Mouse (Mus musculus) liver (tissue): ENCODE data around the gene Homez.

Source experiments
- DNase-seq: peaks from one replicate; pipeline ENCODE4 v3.0.0-alpha.2; 2020; ENCODE audit warnings: mixed read lengths

The Homez gene

DNA sequence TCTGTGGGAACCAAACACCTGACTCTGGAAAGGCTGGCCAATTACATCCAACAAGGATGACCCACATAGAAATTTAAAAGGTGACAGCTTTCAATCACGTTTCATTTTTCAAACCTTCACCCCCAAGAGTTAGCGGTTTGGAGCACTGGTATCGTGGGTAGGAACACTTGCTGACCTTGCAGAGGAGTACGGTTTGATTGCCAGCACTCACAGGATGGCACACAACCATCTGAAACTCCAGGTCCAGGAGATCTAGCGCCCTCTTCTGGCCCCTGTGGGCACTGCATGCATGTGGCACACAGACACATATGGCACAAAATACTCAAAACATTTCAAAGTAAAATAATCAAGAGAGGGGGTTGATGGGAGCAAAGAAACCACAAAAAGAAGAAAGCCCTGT is 3.8 kb downstream of the Homez start:
- DNase-seq = peak; percentile 52

DNA sequence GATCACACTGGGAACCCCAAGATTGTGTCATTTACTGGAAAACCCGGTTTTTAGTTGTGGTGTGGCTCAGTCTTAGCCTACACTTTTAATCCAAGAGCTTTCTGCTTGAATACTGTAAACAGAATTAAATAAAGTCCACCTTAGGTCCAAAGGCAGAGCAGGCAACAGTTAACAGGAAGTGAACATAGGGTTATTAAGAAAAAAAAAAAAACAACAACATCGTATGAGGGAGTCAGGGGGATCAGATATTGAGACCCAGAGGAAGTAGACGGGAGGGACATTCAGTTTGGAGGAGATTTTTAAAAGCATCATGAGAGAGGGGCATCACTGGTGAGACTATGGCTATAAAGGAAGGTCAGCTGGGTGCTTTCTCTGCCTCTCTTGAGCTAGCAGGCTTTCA is 4.5 kb downstream of the Homez start:
- DNase-seq = no peak

DNA sequence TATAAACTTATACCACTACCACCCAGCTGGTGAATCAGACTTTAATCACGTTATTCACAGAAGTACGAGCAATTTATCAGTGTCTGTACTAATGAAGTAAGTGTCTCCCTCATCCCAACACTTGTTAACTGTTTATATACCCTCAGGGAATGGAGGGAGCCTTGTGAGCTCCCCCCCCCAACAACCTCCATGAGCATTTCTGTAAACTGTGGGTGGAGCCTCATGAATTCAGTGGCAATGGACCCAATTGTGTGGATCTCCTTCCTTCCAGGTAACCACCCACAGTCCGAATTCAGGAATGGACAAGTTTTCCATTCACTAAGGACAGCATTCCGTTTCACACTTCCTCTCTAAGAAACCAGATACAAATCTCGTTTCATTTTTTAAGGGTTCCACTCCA is 5.1 kb downstream of the Homez start:
- no peak for DNase-seq

DNA sequence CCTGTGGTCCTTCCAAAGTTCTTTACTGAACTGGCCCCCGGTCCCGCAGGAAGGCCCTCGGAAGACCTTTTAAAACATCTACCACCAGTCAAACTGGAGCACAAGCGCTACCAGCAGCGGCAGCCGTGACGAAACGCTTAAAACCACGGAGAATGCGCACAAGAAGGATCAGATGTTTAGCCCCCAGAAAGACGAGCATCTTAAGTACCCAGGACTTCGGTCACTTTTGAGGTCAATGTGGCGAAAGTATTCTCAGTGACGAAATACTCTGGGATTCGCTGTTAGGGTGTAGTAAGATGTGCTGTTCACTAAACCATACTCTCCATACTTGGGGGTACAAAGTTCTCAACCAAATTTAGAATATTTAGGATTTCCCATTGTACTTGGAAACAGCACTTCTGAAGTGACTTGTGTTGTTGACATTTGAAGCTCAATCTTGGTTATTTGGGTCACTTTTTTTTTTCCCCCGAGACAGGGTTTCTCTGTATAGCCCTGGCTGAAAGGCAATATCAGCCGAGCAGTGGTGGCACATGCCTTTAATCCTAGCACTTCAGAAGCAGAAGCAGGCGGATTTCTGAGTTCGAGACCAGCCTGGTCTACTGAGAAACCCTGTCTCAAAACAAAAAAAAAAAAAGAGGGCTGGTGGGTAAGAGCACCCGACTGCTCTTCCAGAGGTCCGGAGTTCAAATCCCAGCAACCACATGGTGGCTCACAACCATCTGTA is 6.3 kb downstream of the Homez start:
- DNase-seq = peak; percentile 17

DNA sequence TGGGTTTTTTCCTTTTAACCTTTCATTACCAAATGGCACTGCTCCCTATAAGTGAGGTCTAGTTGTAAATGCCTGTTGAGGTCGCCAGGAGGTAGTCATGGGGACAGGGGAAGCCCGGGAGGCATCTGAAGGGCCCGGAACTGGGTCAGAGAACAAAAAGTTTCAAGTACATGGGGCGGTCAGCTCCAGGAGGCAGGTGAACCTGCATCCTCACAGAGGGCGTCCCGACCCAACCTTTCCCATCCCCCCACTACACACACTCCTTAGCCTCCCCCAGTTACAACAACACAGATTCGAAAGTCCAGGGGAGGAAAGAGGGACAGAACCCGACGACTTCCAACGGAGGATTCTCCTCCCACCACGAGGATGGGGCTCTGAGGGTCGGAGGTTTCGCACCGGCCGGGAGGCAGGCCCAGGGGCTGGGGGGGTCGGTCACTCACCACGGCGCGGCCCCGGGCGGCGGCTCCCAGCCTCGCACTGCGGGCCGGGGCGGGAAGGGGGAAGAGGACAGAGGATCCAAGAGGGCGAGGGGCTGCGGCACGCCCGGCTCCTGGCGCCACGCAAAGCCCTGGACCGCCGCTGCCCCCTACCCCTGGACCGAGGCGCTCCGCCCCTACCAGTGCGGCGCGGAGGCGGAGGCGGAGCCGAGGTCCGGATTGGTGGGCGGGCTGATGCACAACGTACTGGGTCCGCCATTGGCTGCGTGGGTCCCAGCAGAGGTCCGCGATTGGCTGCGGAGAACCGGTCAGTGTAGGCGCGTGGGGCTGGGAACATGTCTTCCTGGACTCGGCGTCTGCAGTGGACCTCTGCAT is 7.1 kb downstream of the Homez start:
- DNase-seq = peak; percentile 95

DNA sequence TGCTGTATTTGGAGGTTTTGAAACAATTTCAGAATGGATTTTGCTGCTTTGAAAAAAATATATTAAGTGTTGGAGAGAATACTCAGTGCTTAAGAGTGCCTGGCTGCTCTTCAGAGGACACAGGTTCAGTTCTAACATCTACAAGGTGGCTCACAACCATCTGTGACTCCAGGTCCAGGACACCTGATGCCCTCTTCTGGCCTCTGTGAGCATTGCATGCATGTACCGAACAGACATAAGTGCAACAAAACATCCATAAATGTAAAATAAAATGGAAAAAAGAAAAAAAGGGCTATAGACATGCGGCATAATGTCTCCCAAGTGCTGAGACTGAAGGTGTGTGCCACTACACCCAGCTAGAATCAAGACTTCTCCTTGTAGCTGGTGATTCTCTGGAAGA is 10.2 kb downstream of the Homez start:
- peak; percentile 56 for DNase-seq

DNA sequence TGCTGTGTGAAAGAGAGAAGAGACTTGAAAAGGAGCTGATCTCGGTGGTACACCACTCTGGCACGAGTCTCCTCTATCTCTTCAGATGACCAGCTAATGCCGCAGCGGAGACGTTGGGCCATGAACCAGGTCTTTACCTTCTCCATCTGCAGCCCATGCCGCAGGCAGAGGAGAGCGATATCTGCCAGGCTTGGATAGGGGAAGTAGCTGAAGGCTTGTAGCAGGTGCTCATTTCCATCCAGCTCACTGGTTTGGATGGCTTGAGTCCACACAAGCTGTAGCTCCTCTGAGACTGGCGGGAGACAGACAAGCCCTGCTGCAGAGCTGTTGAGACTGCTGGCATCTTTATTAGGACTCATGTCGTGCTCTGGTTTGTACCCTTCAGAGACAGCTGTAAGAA is 12.9 kb downstream of the Homez start:
- no peak for DNase-seq

DNA sequence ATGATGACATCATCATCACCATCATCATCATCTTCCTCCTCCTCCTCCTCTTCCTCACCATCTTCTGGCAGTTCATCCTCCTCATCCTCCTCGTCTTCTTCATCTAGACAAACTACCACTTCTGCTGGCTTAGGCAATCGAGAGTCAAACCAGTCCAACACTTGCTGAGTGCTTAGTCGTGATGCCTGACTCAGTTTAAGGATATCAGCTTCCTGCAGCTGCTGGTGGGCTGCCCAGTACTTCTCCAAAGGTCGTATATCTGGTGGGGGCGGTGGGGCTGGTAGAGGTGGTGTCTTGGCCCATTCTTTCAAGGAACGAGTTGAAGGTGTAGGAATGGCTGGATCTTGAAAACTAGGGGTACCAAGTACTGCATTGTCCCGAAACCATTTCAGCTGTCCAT is 14.1 kb downstream of the Homez start:
- DNase-seq = no peak

DNA sequence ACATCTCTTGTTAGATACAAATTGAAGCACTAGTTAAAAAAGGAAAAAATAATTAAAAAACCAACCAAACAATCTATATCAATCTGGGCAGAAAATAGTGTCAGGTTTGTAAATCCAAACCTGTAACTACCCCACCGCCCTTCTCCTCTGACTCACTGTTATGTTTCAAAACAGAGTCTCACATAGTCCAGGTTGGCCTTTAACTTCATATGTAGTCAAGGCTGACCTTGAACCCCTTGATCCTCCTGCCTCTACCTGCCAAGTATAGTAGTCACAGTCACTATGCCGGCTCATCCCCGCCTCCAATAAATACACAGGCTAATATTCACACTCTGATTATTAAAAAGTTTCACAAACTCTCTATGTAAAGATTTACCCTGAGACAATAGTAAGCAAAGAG is 15.0 kb downstream of the Homez start:
- no peak for DNase-seq

DNA sequence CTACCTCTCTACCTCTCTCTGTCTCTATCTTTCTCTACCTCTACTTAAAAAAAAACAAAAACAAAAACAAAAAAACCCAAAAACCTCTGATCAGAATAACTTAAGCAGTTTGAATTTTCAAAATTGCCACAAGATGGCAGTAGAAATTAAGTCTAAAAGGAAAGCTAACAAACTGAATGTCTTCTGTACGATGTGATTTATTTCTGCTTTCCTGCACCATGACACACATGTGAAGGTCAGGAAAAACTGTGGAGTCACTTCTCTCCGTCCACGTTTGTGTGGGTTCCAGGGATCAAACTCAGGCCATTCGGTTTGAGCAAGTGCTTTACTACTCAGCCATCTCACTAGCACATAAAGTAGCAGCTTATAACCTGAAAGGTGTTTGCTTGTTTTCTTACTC is 27.3 kb downstream of the Homez start:
- no peak for DNase-seq

DNA sequence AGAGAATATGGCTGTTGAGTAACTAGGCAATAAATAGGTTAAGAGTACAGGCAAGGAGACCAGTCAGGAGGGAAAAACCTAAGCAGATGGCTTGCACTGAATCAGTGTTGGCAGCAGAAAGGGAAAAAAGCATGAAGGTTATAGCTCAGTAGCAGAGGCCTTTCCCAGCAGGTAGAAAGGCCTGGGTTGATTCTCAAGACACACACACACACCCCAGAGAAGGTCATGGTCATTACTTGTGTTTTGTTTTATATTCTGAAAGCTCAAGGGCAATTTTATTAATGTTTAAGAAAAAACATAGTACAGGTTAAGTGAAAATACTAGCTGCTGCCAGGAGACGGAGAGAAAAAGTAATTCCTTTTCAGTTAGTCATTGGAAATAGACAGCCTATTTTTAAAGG is 47.0 kb downstream of the Homez start:
- no peak for DNase-seq

DNA sequence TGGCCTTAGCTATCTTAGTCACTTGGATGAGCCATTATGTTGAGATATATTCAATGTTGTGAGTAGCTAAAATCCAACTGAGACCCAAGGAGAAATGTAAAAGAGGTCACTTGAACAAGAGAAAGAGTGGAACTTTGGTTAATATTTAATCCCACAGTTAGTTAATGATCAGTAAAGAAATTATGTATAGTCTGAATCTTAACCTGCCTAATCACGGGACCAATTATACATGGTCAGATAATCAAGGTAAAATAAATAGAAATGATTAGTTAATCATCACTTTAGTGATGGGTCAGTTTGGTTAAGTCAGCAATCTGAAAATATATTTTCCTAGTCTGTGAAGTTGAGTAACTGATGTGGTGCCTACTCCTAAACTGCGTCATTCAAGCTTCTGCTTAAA is 48.5 kb downstream of the Homez start:
- DNase-seq = no peak

DNA sequence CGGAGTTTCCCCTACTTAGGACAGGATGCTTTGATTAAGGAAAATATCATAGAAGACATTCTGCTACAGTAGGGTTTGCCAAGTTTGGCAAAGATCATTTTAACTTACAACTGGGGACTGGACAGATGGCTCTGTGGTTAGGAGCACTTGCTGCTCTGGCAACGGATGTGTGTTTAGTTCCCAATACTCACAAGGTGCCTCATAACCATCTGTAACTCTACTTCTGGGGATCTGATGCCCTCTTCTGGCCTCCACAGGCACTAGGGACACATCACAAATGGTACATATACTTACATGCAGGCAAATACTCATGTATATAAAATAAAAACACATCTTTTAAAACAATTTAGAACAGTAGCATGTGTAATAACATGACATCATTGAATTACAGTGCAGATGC is 53.0 kb downstream of the Homez start:
- DNase-seq = peak; percentile 22

DNA sequence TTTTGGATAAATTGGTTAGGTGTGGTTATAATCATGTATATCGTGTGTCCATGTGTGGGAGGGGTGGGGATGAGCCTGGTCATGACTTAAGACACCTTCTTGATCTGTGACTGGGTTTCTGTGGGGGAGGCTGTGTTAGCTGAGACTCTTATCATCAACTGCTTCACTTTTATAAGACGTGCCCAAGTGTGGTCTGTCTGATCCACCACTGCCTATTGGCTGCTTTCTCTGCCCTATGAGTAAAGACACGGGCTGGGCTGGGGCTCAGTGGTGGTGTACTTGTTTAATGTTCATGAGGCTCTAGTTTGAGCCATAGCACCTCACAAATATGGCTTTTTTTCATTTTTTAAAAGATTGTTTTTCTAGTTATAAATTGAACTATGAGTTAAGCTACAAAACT is 55.0 kb downstream of the Homez start:
- DNase-seq = peak; percentile 28

DNA sequence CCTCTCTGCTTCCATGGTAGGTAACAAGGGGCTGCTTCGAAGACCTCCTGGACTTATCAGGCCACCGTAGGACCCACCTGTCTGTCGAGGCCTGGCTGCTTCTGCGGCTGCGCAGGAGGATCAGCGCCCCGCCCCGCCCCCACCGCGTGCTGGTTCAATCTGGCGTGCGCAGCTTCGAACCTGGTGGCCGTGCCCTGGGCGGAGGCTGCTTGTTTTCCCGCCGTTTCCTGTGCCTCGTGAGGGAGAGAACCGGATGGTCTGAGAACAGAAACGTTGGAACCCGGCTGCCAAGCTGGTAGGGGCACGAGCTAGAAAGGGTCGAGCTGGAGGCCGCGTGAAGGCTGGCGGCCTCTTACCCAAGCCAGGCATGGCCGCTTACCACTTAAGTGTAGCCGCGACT is 56.8 kb downstream of the Homez start, which contains the start of gene Rnf212b:
Gene Rnf212b (plus strand): TSS at position 151 of the 400 bp plus-strand sequence.
- DNase-seq = no peak

DNA sequence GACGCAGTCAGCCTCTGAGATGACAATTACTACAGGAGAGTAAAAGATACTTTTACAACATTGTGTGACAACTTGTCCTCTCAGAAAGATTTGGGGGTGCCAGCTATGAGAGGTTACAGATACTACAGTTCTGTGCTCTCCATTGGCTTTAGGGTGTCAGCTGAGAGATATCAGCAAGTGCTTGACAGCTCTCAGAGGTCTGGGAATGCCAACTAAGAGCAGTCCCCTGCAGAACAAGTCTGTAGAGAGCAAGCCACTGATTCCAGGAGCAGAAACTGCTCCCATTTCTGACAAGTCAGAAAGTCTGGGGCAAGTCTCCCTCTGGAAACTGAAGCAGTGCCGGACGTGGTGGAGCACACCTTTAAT is 61.1 kb downstream of the Homez start:
- DNase-seq = no peak

DNA sequence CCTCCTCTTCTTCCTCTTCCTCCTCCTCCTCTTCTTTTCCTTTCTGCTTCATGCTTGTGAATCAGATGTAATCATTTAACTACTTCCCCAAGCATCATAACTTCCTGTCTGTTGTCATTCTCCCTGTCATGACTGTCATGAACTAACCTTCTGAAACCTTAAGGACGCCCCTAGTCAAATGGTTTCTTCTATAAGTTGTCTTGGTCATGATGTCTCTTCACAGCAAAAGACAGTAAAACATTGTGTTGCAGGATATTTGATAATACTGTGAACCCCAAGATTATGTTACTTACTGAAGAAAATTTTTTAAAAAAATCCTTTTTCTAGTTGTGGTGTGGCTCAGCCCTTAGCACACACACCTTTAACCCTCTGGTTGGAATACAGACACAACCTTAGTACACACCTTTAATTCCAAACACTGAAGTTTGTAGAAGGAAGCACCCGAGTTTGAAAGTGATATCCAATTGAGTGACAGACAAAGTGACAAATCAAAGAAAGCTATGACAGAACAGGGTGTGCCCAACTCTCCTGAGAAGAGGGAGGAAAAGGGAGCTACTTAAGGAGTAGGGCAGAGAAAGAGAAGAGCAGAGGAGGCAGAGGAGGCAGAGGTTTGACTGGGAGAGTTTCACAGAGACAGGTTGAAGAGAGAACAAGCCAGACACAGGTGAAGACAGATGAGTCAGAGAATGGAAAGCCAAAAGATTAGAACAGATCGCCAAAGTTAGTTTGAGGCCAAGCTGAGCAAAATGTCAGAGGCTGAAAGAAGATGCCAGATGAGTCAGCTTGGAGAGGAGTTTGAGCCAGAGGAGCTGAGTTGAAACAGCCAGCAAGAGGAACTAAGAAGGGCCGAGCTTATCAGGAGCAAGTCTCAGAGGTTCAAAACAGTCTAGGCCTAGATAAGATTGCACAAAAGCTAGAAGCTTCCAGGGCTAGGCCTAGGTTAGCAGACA is 61.8 kb downstream of the Homez start:
- DNase-seq = no peak

DNA sequence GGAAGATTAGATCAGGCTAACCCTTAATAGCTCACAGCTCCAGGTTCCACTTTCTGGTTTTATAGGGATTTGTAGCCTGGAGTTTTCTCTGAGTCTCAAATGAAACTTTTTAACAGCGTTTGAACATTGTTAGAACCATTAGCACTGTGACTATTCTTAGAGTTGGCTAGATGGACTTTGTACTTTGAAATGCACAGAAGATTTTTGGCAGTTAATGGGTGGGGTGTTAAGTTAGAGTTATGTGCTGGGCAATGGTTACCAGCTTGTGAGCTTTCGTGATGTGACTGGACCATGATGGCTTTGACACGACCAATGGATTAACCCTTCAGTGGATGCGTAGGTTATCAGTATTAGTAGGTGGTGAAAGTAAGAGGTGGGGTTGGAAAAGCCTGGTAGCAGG is 64.6 kb downstream of the Homez start:
- DNase-seq = no peak
